Mouse (Mus musculus) neural tube, embryonic 11.5 days (tissue): ENCODE results near the gene Col6a1. TPM values are rescaled to one million over a fixed set of nuclear protein-coding genes. Genes with fewer than 3 reads are reported as not detected.

Experiments used
- ATAC-seq: fragments of 200-750 bp; cut with Nextera tagmentation; 2 replicates; pipeline ENCODE4 v1.8.0; 2017; ENCODE audit warnings: moderate number of reproducible peaks, mild to moderate bottlenecking, moderate TSS enrichment, moderate library complexity; ENCODE audit not compliant: insufficient read depth, low FRiP score, low TSS enrichment
- DNase-seq: peaks from one replicate; pipeline ENCODE4 v3.0.0-alpha.2; 2015; ENCODE audit warnings: low spot score
- H3K27ac ChIP-seq: fragments of 300-500 bp; sonication (generic); 2 replicates; pipeline ENCODE4 v1.5.1; 2014; ENCODE audit warnings: low read depth, mild to moderate bottlenecking, low read length
- H3K27me3 ChIP-seq: fragments of 300-500 bp; sonication (generic); 2 replicates; pipeline ENCODE4 v1.6.1; 2014; ENCODE audit warnings: mild to moderate bottlenecking, low read length, mixed read lengths; ENCODE audit not compliant: control insufficient read depth, insufficient read depth
- H3K36me3 ChIP-seq: fragments of 300-500 bp; sonication (generic); 2 replicates; pipeline ENCODE4 v1.6.1; 2014; ENCODE audit warnings: mild to moderate bottlenecking, low read length, moderate library complexity, mixed read lengths; ENCODE audit not compliant: control insufficient read depth, insufficient read depth
- H3K4me1 ChIP-seq: fragments of 300-500 bp; sonication (generic); 2 replicates; pipeline ENCODE4 v1.6.1; 2014; ENCODE audit warnings: low read length, mixed read lengths; ENCODE audit not compliant: control insufficient read depth, insufficient read depth
- H3K4me2 ChIP-seq: fragments of 300-500 bp; sonication (generic); 2 replicates; pipeline ENCODE4 v1.6.1; 2014; ENCODE audit warnings: low read depth, mild to moderate bottlenecking, moderate library complexity
- H3K4me3 ChIP-seq: fragments of 300-500 bp; sonication (generic); 2 replicates; pipeline ENCODE4 v1.5.1; 2014; ENCODE audit warnings: low read depth, low read length
- H3K9ac ChIP-seq: fragments of 300-500 bp; sonication (generic); 2 replicates; pipeline ENCODE4 v1.6.1; 2014; ENCODE audit warnings: mild to moderate bottlenecking, low read length
- H3K9me3 ChIP-seq: fragments of 300-500 bp; sonication (generic); 2 replicates; pipeline ENCODE4 v1.6.1; 2016; ENCODE audit warnings: low read length; ENCODE audit not compliant: control insufficient read depth
- WGBS: fragments of 180-500 bp; shearing (Covaris S2); extraction: QIAGEN DNeasy Blood & Tissue Kit; methylation state at CpG from one replicate; pipeline ENCODE4 v1.1.7; 2014; 5-methylcytosine and 5-hydroxymethylcytosine counted together
- polyA plus RNA-seq: library from polyadenylated mRNA; unstranded; fragments of >200 nt; fragmentation: Nextera tagmentation; extraction: Ambion mirVana; gene quantifications from 2 replicates; pipeline ENCODE4 v1.2.1, GENCODE M21; 2014

Col6a1 gene
- polyA plus RNA-seq, 1 experiment from 2014 or later, result 12.6 TPM

- ATAC-seq, result no peak
- DNase-seq, result no peak
- H3K27ac ChIP-seq, result no peak overlapping the region
- 76% methylated on average over 3 of the region's 3 CpGs for WGBS
- H3K9ac ChIP-seq, result no peak overlapping the region
- no peak overlapping the region for H3K4me3 ChIP-seq
- H3K9me3 ChIP-seq, result no peaks in the 10 kb centered on the region
- H3K4me2 ChIP-seq, result no peak overlapping the region
- no peaks in the 10 kb centered on the region for H3K4me1 ChIP-seq
- H3K36me3 ChIP-seq, result no peaks in the 10 kb centered on the region
- H3K27me3 ChIP-seq, result no peaks in the 10 kb centered on the region
Measured at GRCm38 (mm10) chr10:76681882-76682281, 44.1 kb downstream of the Col6a1 start.

GRCm38 (mm10) chr10:76680758-76681650, 45.0 kb downstream of the Col6a1 start:
- DNase-seq, result no peak
- no peaks in the 10 kb centered on the region for H3K27me3 ChIP-seq
- WGBS, result 83% methylated on average over 6 of the region's 6 CpGs
- no peak overlapping the region for H3K4me3 ChIP-seq
- no peak for ATAC-seq
- no peak overlapping the region for H3K9ac ChIP-seq
- no peaks in the 10 kb centered on the region for H3K36me3 ChIP-seq
- H3K9me3 ChIP-seq, result no peaks in the 10 kb centered on the region
- H3K4me1 ChIP-seq, result no peaks in the 10 kb centered on the region
- no peak overlapping the region for H3K27ac ChIP-seq
- no peak overlapping the region for H3K4me2 ChIP-seq

DNA sequence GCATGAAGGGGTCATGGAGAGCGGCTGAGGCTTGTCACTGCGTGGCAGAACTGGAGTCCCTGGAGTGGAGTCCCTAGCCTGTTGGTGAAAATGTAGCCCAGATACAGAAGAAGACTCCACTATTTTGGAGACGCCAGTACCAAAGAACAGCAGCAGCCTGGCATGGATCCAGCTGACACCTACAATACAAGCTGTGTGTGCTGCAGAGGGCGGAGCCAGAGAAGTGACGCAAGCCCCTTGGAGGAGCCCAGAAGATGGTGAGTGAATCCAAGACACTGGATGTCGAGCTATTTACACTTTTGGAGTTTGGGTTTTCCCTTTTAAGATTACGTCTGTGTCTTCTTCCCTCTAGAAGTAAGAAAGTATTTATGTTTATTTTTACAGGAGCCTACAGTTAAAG, 47.8 kb downstream of the Col6a1 start:
- no peak for DNase-seq

DNA sequence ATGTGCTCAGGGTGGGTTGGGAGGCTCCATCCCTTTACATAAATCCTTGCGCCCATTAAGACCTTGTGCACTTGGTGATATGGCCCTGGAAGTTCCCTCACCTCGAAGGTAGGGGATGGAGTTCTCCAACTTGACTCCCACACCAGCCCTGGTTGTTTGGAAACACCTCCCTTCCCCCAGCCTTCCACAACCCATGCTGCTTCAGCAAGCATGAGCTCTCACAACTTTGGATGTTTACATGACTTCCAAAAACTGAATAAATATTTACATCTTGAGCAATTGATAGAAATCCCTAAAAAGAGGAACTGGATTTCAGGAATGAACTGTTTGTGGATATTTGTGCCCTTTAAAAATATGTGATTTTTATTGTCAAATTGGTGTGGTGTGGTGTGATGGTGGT, 50.7 kb downstream of the Col6a1 start:
- 76% methylated on average over 2 of the region's 2 CpGs for WGBS
- no peak overlapping the region for H3K4me3 ChIP-seq

More for the DNA sequence above, 47.8 kb downstream of the Col6a1 start:
- Histone ChIP-seq H3K27me3 (no peaks in the 10 kb centered on the region), H3K4me3 (no peak overlapping the region), H3K4me2 (no peak overlapping the region), H3K9ac (no peak overlapping the region), H3K4me1 (no peaks in the 10 kb centered on the region), H3K9me3 (no peaks in the 10 kb centered on the region), H3K27ac (no peak overlapping the region), H3K36me3 (no peaks in the 10 kb centered on the region)
- ATAC-seq, result no peak
- 70% methylated on average over 7 of the region's 7 CpGs for WGBS

GRCm38 (mm10) chr10:76674581-76674980, 51.4 kb downstream of the Col6a1 start:
- no peak for DNase-seq
- 88% methylated on average over 6 of the region's 6 CpGs for WGBS
- Histone ChIP-seq H3K9ac (no peak overlapping the region), H3K27ac (no peak overlapping the region), H3K36me3 (no peaks in the 10 kb centered on the region), H3K9me3 (no peaks in the 10 kb centered on the region), H3K27me3 (no peaks in the 10 kb centered on the region), H3K4me3 (no peak overlapping the region), H3K4me1 (no peaks in the 10 kb centered on the region), H3K4me2 (no peak overlapping the region)
- no peak for ATAC-seq

More for the DNA sequence above, 50.7 kb downstream of the Col6a1 start:
- Histone ChIP-seq H3K36me3 (no peaks in the 10 kb centered on the region), H3K27me3 (no peaks in the 10 kb centered on the region), H3K9ac (no peak overlapping the region), H3K9me3 (no peaks in the 10 kb centered on the region), H3K4me1 (no peaks in the 10 kb centered on the region), H3K27ac (no peak overlapping the region), H3K4me2 (no peak overlapping the region)
- no peak for DNase-seq
- no peak for ATAC-seq

- DNase-seq (no peak), ATAC-seq (no peak)
- H3K27me3 ChIP-seq, result no peaks in the 10 kb centered on the region
- no peak overlapping the region for H3K9ac ChIP-seq
- no peak overlapping the region for H3K27ac ChIP-seq
- H3K9me3 ChIP-seq, result no peaks in the 10 kb centered on the region
- H3K4me3 ChIP-seq, result no peak overlapping the region
- 85% methylated on average over 9 of the region's 9 CpGs for WGBS
- H3K4me2 ChIP-seq, result no peak overlapping the region
- no peaks in the 10 kb centered on the region for H3K36me3 ChIP-seq
- no peaks in the 10 kb centered on the region for H3K4me1 ChIP-seq
Measured at GRCm38 (mm10) chr10:76671939-76672338, 54.0 kb downstream of the Col6a1 start.

DNA sequence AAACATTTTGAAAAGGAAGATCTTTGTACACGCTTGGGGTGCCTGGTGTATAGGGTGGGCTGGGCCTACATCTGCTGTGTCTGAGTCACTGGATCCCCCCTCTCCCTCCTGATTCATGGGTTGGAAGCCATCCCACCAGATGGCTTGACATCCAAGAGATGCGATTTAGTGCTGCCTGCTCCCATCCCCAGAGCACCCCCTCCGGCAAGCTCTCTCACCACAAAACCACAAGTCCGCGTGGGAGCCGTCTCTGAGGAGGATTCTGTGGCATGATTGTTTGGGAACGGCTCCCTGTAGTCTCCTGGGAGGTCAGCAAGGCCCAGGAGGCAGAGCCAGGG, 57.1 kb downstream of the Col6a1 start:
- Histone ChIP-seq H3K9ac (no peak overlapping the region), H3K27me3 (no peaks in the 10 kb centered on the region), H3K9me3 (no peaks in the 10 kb centered on the region), H3K4me1 (no peaks in the 10 kb centered on the region), H3K4me2 (no peak overlapping the region), H3K4me3 (no peak overlapping the region), H3K27ac (no peak overlapping the region), H3K36me3 (no peaks in the 10 kb centered on the region)
- ATAC-seq (no peak), DNase-seq (no peak)
- WGBS, result 74% methylated on average over 7 of the region's 7 CpGs

GRCm38 (mm10) chr10:76668261-76668946, 57.6 kb downstream of the Col6a1 start:
- 88% methylated on average over 4 of the region's 4 CpGs for WGBS
- no peaks in the 10 kb centered on the region for H3K27me3 ChIP-seq
- H3K4me3 ChIP-seq, result no peak overlapping the region
- DNase-seq, result no peak
- no peak overlapping the region for H3K27ac ChIP-seq
- H3K4me1 ChIP-seq, result no peaks in the 10 kb centered on the region
- no peak overlapping the region for H3K4me2 ChIP-seq
- H3K9me3 ChIP-seq, result no peaks in the 10 kb centered on the region
- H3K9ac ChIP-seq, result no peak overlapping the region
- no peak for ATAC-seq
- H3K36me3 ChIP-seq, result no peaks in the 10 kb centered on the region
